Mouse (Mus musculus): Measurements from ENCODE around the gene Ogfrl1.

DNA sequence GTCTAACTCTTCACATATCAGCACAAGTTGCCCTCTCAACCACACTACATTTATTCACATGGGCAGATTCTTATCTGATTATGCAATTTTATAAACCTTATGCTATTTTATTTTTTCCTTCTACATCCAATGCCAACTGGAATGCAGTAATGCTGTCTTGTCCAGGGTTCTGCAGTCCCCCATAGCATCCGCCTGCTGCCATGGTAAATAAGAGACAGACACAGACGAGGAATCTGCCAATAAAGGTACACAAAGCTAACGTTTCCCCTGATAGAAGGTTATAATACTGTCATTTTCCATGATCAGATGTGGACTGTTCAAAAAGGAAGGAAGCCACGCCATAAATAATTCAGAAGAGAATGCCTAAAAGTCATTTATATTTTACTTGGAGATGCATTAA, 54.7 kb downstream of the Ogfrl1 start:
- TF ChIP-seq CTCF (IDR thresholded peaks at IDR 0.05; ENCODE audit: low read depth, low read length), result no peak
- TF ChIP-seq POLR2A (IDR thresholded peaks at IDR 0.05; ENCODE audit: insufficient read depth, low read length), result no peak
